Mouse (Mus musculus) heart, postnatal 0 days (tissue): Measurements from ENCODE around the gene Fgfr2. TPM values are rescaled to one million over a fixed set of nuclear protein-coding genes. Genes with fewer than 3 reads are reported as not detected.

Source experiments
- ATAC-seq: fragments of 200-750 bp; cut with Nextera tagmentation; 2 replicates; pipeline ENCODE4 v1.8.0; 2017; ENCODE audit warnings: low read depth, moderate number of reproducible peaks, moderate library complexity; ENCODE audit not compliant: insufficient read depth
- DNase-seq: peaks from one replicate; pipeline ENCODE4 v3.0.0-alpha.2; 2016; ENCODE audit warnings: low spot score
- H3K27ac ChIP-seq: fragments of 300-500 bp; sonication (generic); 2 replicates; pipeline ENCODE4 v1.5.1; 2014; ENCODE audit warnings: low read depth, mild to moderate bottlenecking
- H3K27me3 ChIP-seq: fragments of 300-500 bp; sonication (generic); 2 replicates; pipeline ENCODE4 v1.6.1; 2014; ENCODE audit warnings: low read length, mixed read lengths; ENCODE audit not compliant: control insufficient read depth, insufficient read depth
- H3K36me3 ChIP-seq: fragments of 300-500 bp; sonication (generic); replicated peaks from 2 replicates; pipeline ENCODE4 v1.6.1; 2014; ENCODE audit warnings: low read length, mixed read lengths; ENCODE audit not compliant: control insufficient read depth, insufficient read depth
- H3K4me1 ChIP-seq: fragments of 300-500 bp; sonication (generic); 2 replicates; pipeline ENCODE4 v1.6.1; 2014; ENCODE audit warnings: antibody characterized with exemption; ENCODE audit not compliant: control insufficient read depth, insufficient read depth
- H3K4me2 ChIP-seq: fragments of 300-500 bp; sonication (generic); 2 replicates; pipeline ENCODE4 v1.6.1; 2014; ENCODE audit warnings: low read depth, mild to moderate bottlenecking, low read length, moderate library complexity
- H3K4me3 ChIP-seq: fragments of 300-500 bp; sonication (generic); 2 replicates; pipeline ENCODE4 v1.5.1; 2014; ENCODE audit warnings: low read depth, low read length
- H3K9ac ChIP-seq: fragments of 300-500 bp; sonication (generic); replicated peaks from 2 replicates; pipeline ENCODE4 v1.6.1; 2014; ENCODE audit warnings: low read depth, low read length, mixed read lengths
- H3K9me3 ChIP-seq: fragments of 300-500 bp; sonication (generic); replicated peaks from 2 replicates; pipeline ENCODE4 v1.6.1; 2016; ENCODE audit warnings: low read length; ENCODE audit not compliant: control insufficient read depth
- CTCF ChIP-seq: IDR thresholded peaks from 2 replicates; pipeline ENCODE4 v1.5.1; 2016; ENCODE audit warnings: antibody characterized with exemption, control low read depth, low read depth
- EP300 ChIP-seq: IDR thresholded peaks from 2 replicates; pipeline ENCODE4 v1.6.1; 2016; ENCODE audit warnings: antibody characterized with exemption, low read depth
- WGBS: fragments of 180-500 bp; shearing (Covaris S2); extraction: QIAGEN DNeasy Blood & Tissue Kit; methylation state at CpG from one replicate; pipeline ENCODE4 v1.1.7; 2014; 5-methylcytosine and 5-hydroxymethylcytosine counted together
- polyA plus RNA-seq: library from polyadenylated mRNA; unstranded; fragments of >200 nt; fragmentation: Nextera tagmentation; extraction: Ambion mirVana; gene quantifications from 2 replicates; pipeline ENCODE4 v1.2.1, GENCODE M21; 2015
- total RNA-seq: library from RNA; depleted of rRNA; stranded (reverse); fragments of >200 nt; gene quantifications from 2 replicates; pipeline ENCODE4 v1.2.3, GENCODE M21; 2014; ENCODE audit warnings: low replicate concordance

Gene Fgfr2
- total and polyA plus RNA-seq, 2 experiments from 2014 or later: 3.8 to 11.5 TPM

DNA sequence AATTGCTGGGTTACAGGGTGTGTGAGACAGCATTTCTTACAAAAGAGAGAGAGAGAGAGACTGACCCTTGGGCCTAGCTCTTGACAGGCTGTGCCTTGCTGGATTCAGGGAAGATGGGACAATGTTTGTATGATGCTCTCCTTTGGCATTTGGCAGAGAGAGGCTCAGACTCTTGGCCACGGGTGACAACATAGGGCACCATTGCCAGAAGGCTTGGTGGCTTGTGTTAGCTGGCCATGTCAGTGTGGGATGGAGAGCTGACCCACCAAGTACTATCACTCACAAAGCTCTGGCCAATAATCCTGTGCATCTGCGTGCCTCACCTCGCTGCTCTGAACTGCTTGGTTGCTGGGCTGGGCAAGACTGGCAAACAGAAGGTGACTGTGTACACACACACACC lies 112.7 kb downstream of the Fgfr2 start:
- no peak for DNase-seq
- TF ChIP-seq EP300 (no peak), CTCF (no peak)
- Histone ChIP-seq H3K4me1 (peaks cover 69% of the 10 kb centered on the region), H3K4me2 (no peak overlapping the region), H3K36me3 (peaks cover 15% of the 10 kb centered on the region; the same call in 1 of the 2 replicates), H3K9me3 (no peaks in the 10 kb centered on the region), H3K4me3 (no peak overlapping the region), H3K27me3 (no peaks in the 10 kb centered on the region), H3K9ac (0 out of 2 replicates have a peak overlapping the region, but pooled peaks have one; percentile 18), H3K27ac (peak overlapping the region; percentile 70)
- no peak for ATAC-seq
- 79% methylated on average over 3 of the region's 3 CpGs for WGBS

DNA sequence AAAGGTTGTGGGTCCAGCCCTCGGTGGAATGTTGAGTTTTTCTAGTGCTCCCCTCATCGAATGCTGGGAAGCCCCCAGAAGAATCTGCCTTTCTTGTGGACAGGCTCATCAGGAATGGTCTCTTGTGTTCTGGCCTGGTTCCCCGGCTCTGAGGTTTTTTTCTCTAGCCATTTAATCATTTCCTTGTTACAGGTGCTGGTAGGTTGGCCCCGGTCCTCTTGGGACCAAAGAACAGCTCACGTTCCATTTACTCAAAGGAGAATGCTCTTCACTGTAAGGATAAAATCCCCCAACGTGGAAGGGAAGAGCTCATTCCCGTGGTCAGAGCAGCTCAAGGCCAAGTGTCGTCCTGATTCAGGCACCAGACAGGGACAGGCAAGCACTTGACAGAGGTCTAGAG lies 113.5 kb downstream of the Fgfr2 start:
- H3K27ac ChIP-seq: no peak overlapping the region
- peaks cover 15% of the 10 kb centered on the region for H3K36me3 ChIP-seq
- DNase-seq: no peak
- ATAC-seq: no peak
- no peak overlapping the region for H3K9ac ChIP-seq
- no peak for TF ChIP-seq EP300
- H3K4me1 ChIP-seq: peaks cover 61% of the 10 kb centered on the region
- 73% methylated on average over 8 of the region's 8 CpGs for WGBS
- H3K27me3 ChIP-seq: no peaks in the 10 kb centered on the region
- no peak overlapping the region for H3K4me3 ChIP-seq
- no peak overlapping the region for H3K4me2 ChIP-seq
- H3K9me3 ChIP-seq: no peaks in the 10 kb centered on the region

DNA sequence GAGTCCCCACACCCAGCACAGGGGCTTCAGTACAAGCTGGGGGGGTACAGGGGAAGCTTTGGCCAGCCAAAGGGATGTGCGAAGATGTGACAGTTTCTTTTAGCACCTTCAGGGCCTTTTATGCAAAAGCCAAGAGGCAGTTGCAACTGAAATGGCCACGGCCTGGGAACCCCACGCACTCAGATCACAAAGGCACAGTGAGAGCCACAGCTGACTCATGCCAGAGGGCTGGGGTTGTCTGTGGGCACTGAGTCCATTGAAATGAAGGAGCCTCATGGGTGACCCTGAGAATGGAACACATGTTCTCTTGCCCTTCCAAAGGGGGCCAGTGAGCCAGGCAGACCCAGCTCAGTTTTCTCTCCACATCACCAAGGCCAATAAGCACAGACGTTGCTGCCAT lies 114.5 kb downstream of the Fgfr2 start:
- DNase-seq (no peak), ATAC-seq (no peak)
- TF ChIP-seq EP300 (no peak), CTCF (no peak)
- H3K4me3 ChIP-seq: no peak overlapping the region
- peaks cover 15% of the 10 kb centered on the region for H3K36me3 ChIP-seq
- no peak overlapping the region for H3K4me2 ChIP-seq
- no peak overlapping the region for H3K9ac ChIP-seq
- H3K27ac ChIP-seq: no peak overlapping the region
- H3K27me3 ChIP-seq: no peaks in the 10 kb centered on the region
- no peaks in the 10 kb centered on the region for H3K9me3 ChIP-seq
- H3K4me1 ChIP-seq: peaks cover 64% of the 10 kb centered on the region
- WGBS: 86% methylated on average over 4 of the region's 4 CpGs

DNA sequence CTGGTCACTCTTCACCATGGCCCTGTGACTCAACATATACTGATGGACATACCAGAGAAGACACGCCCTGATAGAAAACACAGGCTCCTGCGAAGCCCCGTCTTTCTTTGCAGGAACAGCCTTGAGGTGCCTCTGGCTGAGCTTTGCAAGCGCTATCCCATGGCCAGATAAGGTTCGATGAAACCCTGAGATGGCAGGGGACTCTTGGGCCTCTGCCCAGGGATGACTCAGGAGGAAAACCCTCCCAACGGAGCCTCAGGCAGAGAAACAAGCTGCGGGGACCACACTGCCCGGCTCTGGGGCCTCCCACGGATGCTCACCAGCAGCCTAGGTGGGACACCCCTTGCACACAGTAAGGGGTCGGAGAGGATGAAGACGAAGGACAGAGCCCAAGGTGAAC lies 115.8 kb downstream of the Fgfr2 start:
- no peak for DNase-seq
- H3K9ac ChIP-seq: 0 out of 2 replicates have a peak overlapping the region, but pooled peaks have one; percentile 4
- no peak overlapping the region for H3K27ac ChIP-seq
- no peak overlapping the region for H3K4me2 ChIP-seq
- ATAC-seq: no peak
- no peaks in the 10 kb centered on the region for H3K27me3 ChIP-seq
- H3K4me3 ChIP-seq: no peak overlapping the region
- 23% methylated on average over 11 of the region's 11 CpGs for WGBS
- H3K9me3 ChIP-seq: no peaks in the 10 kb centered on the region
- peaks cover 52% of the 10 kb centered on the region for H3K4me1 ChIP-seq
- H3K36me3 ChIP-seq: peaks cover 15% of the 10 kb centered on the region
- TF ChIP-seq CTCF (no peak), EP300 (no peak)

DNA sequence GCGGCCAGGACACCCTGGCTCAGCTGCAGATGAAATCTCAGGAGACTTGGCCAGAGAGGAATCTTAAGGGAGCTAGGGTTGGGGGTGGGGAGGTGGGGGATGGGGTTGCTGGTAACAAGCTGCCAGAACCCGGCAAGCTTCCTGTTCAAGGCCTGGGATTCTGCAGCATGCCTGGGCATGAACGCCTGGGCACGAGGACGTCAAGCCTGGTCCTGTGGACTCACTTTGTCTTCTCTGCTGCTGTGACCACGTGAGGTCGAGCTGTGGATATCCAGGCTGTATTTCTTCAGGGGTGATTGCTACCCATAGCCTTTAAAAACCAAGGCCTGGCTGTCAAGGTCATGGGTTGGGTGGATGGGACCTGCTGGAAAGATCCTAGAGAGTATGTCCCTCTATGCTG lies 117.4 kb downstream of the Fgfr2 start:
- no peaks in the 10 kb centered on the region for H3K9me3 ChIP-seq
- no peak overlapping the region for H3K27ac ChIP-seq
- H3K36me3 ChIP-seq: peaks cover 15% of the 10 kb centered on the region
- TF ChIP-seq EP300 (no peak), CTCF (no peak)
- no peaks in the 10 kb centered on the region for H3K27me3 ChIP-seq
- no peak overlapping the region for H3K9ac ChIP-seq
- ATAC-seq (no peak), DNase-seq (no peak)
- 78% methylated on average over 7 of the region's 7 CpGs for WGBS
- H3K4me3 ChIP-seq: no peak overlapping the region
- H3K4me1 ChIP-seq: peaks cover 36% of the 10 kb centered on the region
- no peak overlapping the region for H3K4me2 ChIP-seq

DNA sequence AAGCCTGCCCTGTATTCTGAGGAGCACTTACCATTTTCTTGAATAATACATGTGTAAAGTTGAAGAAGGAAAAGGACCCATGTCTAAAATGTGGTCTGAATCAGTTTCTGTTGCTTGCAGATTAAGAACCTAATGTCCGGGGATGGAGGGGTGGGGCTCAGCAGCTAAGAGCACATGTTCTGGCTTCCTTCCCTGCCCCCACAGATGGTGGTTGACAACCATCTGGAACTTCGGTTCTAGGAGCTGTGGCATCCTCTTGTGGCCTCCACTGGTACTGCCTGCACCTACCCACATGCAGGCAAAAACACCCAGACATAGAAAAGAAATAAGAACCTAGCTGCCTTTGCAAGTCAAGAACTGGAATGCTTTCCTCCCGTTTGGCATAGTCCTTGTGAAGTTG lies 119.7 kb downstream of the Fgfr2 start:
- ATAC-seq (peak; percentile 72; the same call in 1 of the 2 replicates), DNase-seq (peak; percentile 85)
- Histone ChIP-seq H3K27me3 (no peaks in the 10 kb centered on the region), H3K4me3 (no peak overlapping the region), H3K4me2 (no peak overlapping the region), H3K4me1 (peaks cover 19% of the 10 kb centered on the region; the same call in 1 of the 2 replicates), H3K9ac (no peak overlapping the region), H3K36me3 (peaks cover 14% of the 10 kb centered on the region), H3K27ac (no peak overlapping the region), H3K9me3 (no peaks in the 10 kb centered on the region)
- 19% methylated on average over 3 of the region's 3 CpGs for WGBS
- TF ChIP-seq CTCF (peak; percentile 96), EP300 (no peak)
